Mouse (Mus musculus): Measurements from ENCODE around the gene Alkbh5.

- TF ChIP-seq POLR2A (IDR thresholded peaks at IDR 0.05; ENCODE audit: extremely low read depth, insufficient read depth, low read length) (no peak), CTCF (IDR thresholded peaks at IDR 0.05; ENCODE audit: extremely low read depth, insufficient read depth, low read length) (no peak)
These were observed 27.2 kb upstream of the Alkbh5 start for GRCm38 (mm10) chr11:60508950-60509349.

Data from cortical plate, adult 2 months (tissue).